Mouse (Mus musculus) cerebellum, adult 2 months (tissue): ENCODE data around the gene Brap. TPM values are rescaled to one million over a fixed set of nuclear protein-coding genes. Genes with fewer than 3 reads are reported as not detected.

ENCODE experiments used
- DNase-seq, 2 experiments: peaks; one replicate each; pipeline ENCODE4 v3.0.0; 2021
- H3K27ac ChIP-seq: fragments of 200-500 bp; 2 replicates; pipeline ENCODE4 v1.5.1; 2012; ENCODE audit warnings: low read length, control low read depth, inconsistent platforms; ENCODE audit not compliant: insufficient read depth
- H3K27me3 ChIP-seq: fragments of 200-500 bp; 2 replicates; pipeline ENCODE4 v1.6.1; 2012; ENCODE audit warnings: inconsistent platforms, mild to moderate bottlenecking, low read length, moderate library complexity; ENCODE audit not compliant: control insufficient read depth, insufficient read depth
- H3K4me1 ChIP-seq: fragments of 200-500 bp; 2 replicates; pipeline ENCODE4 v1.6.1; 2011; ENCODE audit warnings: low read length; ENCODE audit not compliant: control insufficient read depth, insufficient read depth
- H3K4me3 ChIP-seq: fragments of 200-500 bp; replicated peaks from 2 replicates; pipeline ENCODE3; 2011; ENCODE audit warnings: mild to moderate bottlenecking, low read depth, low read length, control low read depth; ENCODE audit not compliant: insufficient read depth
- CTCF ChIP-seq: fragments of 200-500 bp; IDR thresholded peaks from 2 replicates; pipeline ENCODE4 v1.5.1; 2011; ENCODE audit warnings: low read depth, mild to moderate bottlenecking, control low read depth, low read length, moderate library complexity, borderline replicate concordance; ENCODE audit not compliant: insufficient read depth
- POLR2A ChIP-seq: fragments of 200-500 bp; IDR thresholded peaks from 2 replicates; pipeline ENCODE4 v1.6.1; 2011; ENCODE audit warnings: low read length, control low read depth, borderline replicate concordance; ENCODE audit not compliant: insufficient read depth
- whole genome bisulfite sequencing: fragments of 180-500 bp; shearing (Covaris S2); methylation state at CpG from one replicate; pipeline ENCODE4 v1.1.7; 2018; 5-methylcytosine and 5-hydroxymethylcytosine counted together
- polyA plus RNA-seq: library from polyadenylated mRNA; depleted of rRNA; stranded (reverse); fragments of >200 nt; gene quantifications from 2 replicates; pipeline ENCODE4 v1.2.3, GENCODE M21; 2012

Gene Brap
- polyA plus RNA-seq, 1 experiment: 54.4 TPM

DNA sequence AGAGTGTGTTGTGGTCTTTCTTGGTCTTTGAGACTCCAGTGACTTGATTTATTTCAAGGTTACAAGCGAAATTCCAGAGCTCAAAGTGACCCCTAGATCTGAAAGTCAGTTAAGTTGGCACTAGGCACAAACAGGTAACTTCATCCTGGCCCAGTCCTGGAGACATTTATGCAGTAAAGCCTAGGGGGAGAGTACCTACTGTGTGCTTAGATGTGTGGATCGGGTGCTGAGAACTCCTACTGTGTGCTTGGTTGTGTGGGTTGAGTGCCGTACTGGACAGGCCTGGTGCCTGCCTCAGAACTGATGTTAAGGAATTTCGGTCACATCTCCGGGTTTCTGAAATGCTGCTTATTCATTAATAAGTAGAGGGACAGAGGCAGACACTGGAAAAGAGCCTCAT, 1.1 kb downstream of the Brap start:
- no peaks in the 10 kb centered on the region for H3K27me3 ChIP-seq
- DNase-seq: no peak
- WGBS: 73% methylated on average over 5 of the region's 5 CpGs
- TF ChIP-seq CTCF (no peak), POLR2A (no peak)
- peak overlapping the region; percentile 82 for H3K4me3 ChIP-seq
- H3K4me1 ChIP-seq: peaks cover 8% of the 10 kb centered on the region; the same call in 1 of the 2 replicates
- no peak overlapping the region for H3K27ac ChIP-seq

DNA sequence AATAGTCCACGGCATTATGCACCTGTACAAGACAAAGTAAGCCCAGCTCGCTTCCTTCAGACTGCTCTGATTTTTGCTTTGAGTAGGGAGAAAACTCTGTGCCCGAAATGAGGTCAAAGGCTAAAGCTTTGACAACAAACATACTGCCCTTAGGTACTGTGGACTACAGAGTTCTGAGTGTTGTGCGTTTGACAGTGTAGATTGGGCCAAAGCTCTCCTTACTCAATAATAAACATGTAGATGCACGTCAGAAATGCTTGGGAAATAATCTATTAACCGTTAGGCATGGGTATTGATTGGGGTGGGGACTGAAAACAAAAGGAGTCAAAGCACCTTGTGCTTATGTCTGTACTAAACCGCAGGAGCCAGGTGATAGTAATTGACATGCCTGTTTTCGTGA, 3.1 kb downstream of the Brap start:
- Histone ChIP-seq H3K4me1 (peaks cover 8% of the 10 kb centered on the region; the same call in 1 of the 2 replicates), H3K27ac (no peak overlapping the region), H3K27me3 (no peaks in the 10 kb centered on the region), H3K4me3 (no peak overlapping the region)
- 92% methylated on average over 8 of the region's 8 CpGs for WGBS
- no peak for DNase-seq
- TF ChIP-seq POLR2A (no peak), CTCF (no peak)

DNA sequence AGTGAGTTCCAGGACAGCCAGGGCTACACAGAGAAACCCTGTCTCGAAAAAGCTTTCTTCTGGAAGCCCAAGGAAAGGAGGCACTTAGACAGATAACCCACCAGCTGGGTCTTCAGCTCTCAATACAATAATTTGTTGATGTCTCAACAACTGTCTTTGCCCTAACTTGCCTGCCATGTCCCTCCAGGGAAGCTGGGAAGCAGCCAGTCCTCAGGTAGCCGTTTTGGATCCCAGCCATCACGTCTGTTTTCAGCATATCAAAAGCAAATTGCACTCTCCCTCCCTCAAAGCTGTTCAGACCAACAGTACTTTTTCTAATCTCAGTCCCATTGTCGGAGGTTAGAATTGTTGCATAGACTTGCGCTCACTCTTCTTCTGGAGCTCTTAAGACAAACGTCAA, 3.7 kb downstream of the Brap start:
- peaks cover 8% of the 10 kb centered on the region; the same call in 1 of the 2 replicates for H3K4me1 ChIP-seq
- TF ChIP-seq CTCF (no peak), POLR2A (no peak)
- no peak overlapping the region for H3K4me3 ChIP-seq
- H3K27me3 ChIP-seq: no peaks in the 10 kb centered on the region
- no peak overlapping the region for H3K27ac ChIP-seq
- WGBS: 60% methylated on average over 6 of the region's 6 CpGs
- DNase-seq: peak; percentile 44 to 47

DNA sequence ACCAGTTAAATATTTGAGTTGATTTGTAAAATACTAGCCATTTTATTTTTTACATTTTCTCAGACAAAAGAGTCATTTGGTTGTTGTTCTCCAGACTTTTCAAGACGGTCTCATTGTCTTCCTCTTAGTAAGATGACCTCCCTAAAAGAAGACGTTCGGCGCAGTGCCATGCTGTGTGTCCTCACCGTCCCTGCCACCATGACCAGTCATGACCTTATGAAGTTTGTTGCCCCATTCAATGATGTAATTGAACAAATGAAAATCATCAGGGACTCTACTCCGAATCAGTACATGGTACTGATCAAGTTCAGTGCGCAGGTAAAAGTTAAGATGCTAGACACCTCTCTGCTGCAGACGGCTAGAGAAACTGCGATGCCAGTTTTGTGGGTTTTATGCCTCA, 4.6 kb downstream of the Brap start:
- no peak for DNase-seq
- WGBS: 96% methylated on average over 9 of the region's 9 CpGs
- no peak overlapping the region for H3K27ac ChIP-seq
- no peak overlapping the region for H3K4me3 ChIP-seq
- TF ChIP-seq POLR2A (no peak), CTCF (no peak)
- H3K27me3 ChIP-seq: no peaks in the 10 kb centered on the region
- H3K4me1 ChIP-seq: peaks cover 8% of the 10 kb centered on the region; the same call in 1 of the 2 replicates

DNA sequence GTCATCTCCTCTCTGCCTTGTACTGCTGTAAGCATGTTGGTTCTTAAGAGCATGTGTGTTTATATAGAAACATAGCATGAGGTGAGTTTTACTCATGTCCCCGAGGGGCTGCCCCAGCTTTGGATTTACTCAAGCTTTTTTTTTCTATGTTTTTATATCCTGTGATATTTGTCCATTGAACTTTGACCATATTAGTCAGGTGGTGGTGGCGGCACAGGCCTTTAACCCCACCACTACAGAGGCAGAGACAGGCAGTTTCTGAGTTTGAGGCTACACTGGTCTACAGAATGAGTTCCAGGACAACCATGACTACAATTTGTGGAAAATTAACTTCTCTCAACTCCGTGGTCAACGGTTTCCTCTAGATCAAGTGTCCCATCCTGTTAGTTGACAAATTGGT, 6.7 kb downstream of the Brap start:
- 92% methylated on average over 4 of the region's 4 CpGs for WGBS
- DNase-seq: no peak
- no peak overlapping the region for H3K27ac ChIP-seq
- H3K4me1 ChIP-seq: no peaks in the 10 kb centered on the region
- TF ChIP-seq POLR2A: no peak
- no peak for TF ChIP-seq CTCF
- H3K4me3 ChIP-seq: no peak overlapping the region
- H3K27me3 ChIP-seq: no peaks in the 10 kb centered on the region

DNA sequence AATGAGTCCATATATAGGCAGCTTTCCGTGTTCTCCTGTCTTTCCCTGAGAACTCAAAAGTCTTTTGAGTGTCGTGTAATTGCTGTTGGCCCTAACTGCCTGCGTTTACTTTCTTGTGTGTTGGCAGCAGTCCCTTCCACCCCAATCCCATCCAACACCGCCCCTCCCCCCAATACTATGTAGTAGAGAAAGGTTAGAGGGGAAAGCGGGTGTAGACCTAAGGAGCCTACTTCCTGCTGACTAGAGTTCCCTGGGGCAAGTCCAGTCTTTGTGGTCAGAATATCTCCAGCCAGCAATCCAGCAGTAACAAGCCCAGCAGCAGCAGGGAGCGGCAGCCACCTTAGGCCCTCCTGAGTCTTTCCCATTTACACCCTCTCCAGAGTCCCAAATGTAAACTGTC, 8.0 kb downstream of the Brap start:
- Histone ChIP-seq H3K4me1 (no peaks in the 10 kb centered on the region), H3K27me3 (no peaks in the 10 kb centered on the region), H3K4me3 (no peak overlapping the region), H3K27ac (no peak overlapping the region)
- no peak for DNase-seq
- WGBS: 53% methylated on average over 6 of the region's 6 CpGs
- TF ChIP-seq CTCF: no peak
- TF ChIP-seq POLR2A: no peak

DNA sequence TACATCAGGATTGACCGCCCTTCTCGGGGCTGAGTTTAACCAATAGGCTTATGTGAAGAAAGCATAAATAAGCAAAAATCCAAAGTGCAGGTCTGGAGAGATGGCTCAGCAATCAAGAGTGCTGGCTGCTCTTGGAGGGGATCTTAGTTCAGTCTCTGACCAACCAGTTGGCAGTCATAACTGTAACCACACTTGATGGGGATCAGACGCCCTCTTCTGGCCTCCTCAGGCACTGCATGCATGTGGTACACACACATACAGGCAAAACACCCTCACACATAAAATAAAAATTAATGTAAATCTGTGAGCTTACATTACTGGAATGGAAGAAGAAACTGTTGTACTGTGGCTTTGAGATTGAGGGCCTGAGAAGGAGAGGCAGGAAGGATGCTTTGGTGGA, 10.0 kb downstream of the Brap start:
- no peak for DNase-seq
- Histone ChIP-seq H3K27ac (no peak overlapping the region), H3K27me3 (no peaks in the 10 kb centered on the region), H3K4me1 (no peaks in the 10 kb centered on the region), H3K4me3 (no peak overlapping the region)
- 81% methylated on average over 3 of the region's 3 CpGs for WGBS
- TF ChIP-seq CTCF (peak; percentile 36; the same call in 1 of the 2 replicates), POLR2A (no peak)

DNA sequence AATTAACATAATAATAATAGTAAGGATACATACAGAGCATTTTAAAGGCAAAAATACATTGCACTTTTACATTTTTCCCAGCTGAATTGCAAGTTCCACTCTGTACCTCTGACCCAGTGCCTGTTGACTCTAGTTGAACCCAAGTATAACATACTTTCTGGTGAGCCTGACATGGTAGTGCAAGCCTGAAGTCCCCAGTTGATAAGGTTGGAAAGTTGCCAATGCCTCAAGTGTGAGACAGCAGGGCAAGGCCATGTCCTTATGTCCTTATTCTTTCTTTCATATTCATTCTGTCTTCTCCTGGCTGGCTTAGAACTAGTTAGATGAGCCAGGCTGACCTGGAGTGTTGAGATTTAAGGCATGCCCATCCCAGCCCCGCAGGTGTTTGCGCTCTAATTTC, 21.9 kb downstream of the Brap start:
- Histone ChIP-seq H3K27ac (no peak overlapping the region), H3K4me1 (no peaks in the 10 kb centered on the region), H3K4me3 (no peak overlapping the region), H3K27me3 (no peaks in the 10 kb centered on the region)
- DNase-seq: no peak
- 96% methylated on average over 2 of the region's 2 CpGs for WGBS
- TF ChIP-seq CTCF (no peak), POLR2A (no peak)

DNA sequence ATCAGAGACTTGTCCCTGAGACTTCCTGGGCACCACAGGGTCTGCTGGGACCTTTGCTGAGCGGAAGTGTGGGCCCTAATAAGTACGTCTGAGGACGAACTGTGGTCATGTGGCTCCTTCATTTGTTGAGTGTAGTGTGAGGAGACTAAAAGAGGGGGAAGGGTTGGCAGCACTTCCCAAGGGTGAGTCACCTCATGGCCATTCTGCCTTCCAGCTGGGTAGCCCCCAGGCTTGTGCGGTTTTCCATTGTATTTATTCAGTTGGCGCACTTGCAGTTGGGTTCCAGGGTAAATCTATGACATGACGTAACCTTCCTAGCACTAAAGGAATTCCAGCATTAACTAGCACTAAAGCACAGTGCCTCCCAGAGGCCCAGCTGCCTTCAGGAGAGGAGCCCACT, 25.1 kb downstream of the Brap start:
- Histone ChIP-seq H3K4me1 (peaks cover 3% of the 10 kb centered on the region), H3K4me3 (no peak overlapping the region), H3K27ac (no peak overlapping the region), H3K27me3 (no peaks in the 10 kb centered on the region)
- no peak for TF ChIP-seq CTCF
- no peak for TF ChIP-seq POLR2A
- 69% methylated on average over 6 of the region's 6 CpGs for WGBS
- no peak for DNase-seq
